Mouse (Mus musculus) right cerebral cortex, postnatal 36 days (tissue): ENCODE results near the gene Slit1.
A peak's percentile ranks its signal among the peaks of the same experiment; 100 is the strongest.

Experiments used
- DNase-seq, 2 experiments: peaks; one replicate each; pipeline ENCODE4 v3.0.0; 2022; ENCODE audit warnings: low spot score in 2 of 2, mixed read lengths in 1 of 2

Gene Slit1

GRCm38 (mm10) chr19:41743396-41743795 is at the start of gene Slit1:
Slit1 (minus strand) TSS chr19:41743665.
- DNase-seq, result peak; percentile 64 to 66

- no peak for DNase-seq
Measured at GRCm38 (mm10) chr19:41792934-41793486, 49.5 kb upstream of the Slit1 start.

GRCm38 (mm10) chr19:41791384-41791783 is 47.9 kb upstream of the Slit1 start:
- no peak for DNase-seq

GRCm38 (mm10) chr19:41789110-41789961 is 45.9 kb upstream of the Slit1 start:
- DNase-seq, result no peak

GRCm38 (mm10) chr19:41786896-41787295 is 43.4 kb upstream of the Slit1 start:
- DNase-seq, result no peak

- DNase-seq, result no peak
Measured at GRCm38 (mm10) chr19:41777514-41777913, 34.0 kb upstream of the Slit1 start.

GRCm38 (mm10) chr19:41768711-41769110 is 25.2 kb upstream of the Slit1 start:
- DNase-seq, result no peak

GRCm38 (mm10) chr19:41766628-41767027 is 23.2 kb upstream of the Slit1 start:
- no peak for DNase-seq

- DNase-seq, result peak; percentile 85
Measured at GRCm38 (mm10) chr19:41763870-41764660, 20.6 kb upstream of the Slit1 start.

- DNase-seq, result no peak
Measured at GRCm38 (mm10) chr19:41761529-41761928, 18.1 kb upstream of the Slit1 start.

- DNase-seq, result no peak
Measured at GRCm38 (mm10) chr19:41759765-41760164, 16.3 kb upstream of the Slit1 start.

- DNase-seq, result peak; percentile 20 to 34
Measured at GRCm38 (mm10) chr19:41759270-41759669, 15.8 kb upstream of the Slit1 start.

GRCm38 (mm10) chr19:41754760-41755159 is 11.3 kb upstream of the Slit1 start:
- no peak for DNase-seq

- no peak for DNase-seq
Measured at GRCm38 (mm10) chr19:41751906-41752305, 8.4 kb upstream of the Slit1 start.

- no peak for DNase-seq
Measured at GRCm38 (mm10) chr19:41747436-41747835, 4.0 kb upstream of the Slit1 start.

GRCm38 (mm10) chr19:41745941-41746557 is 2.6 kb upstream of the Slit1 start:
- DNase-seq, result peak; percentile 41 to 51

GRCm38 (mm10) chr19:41738896-41739295 is 4.6 kb downstream of the Slit1 start:
- no peak for DNase-seq

- no peak for DNase-seq
Measured at GRCm38 (mm10) chr19:41738429-41738805, 5.0 kb downstream of the Slit1 start.

GRCm38 (mm10) chr19:41737657-41738428 is 5.6 kb downstream of the Slit1 start:
- peak in 1 of 2 experiments; percentile 44 for DNase-seq

GRCm38 (mm10) chr19:41734685-41735084 is 8.8 kb downstream of the Slit1 start:
- peak; percentile 47 to 55 for DNase-seq

GRCm38 (mm10) chr19:41725491-41725890 is 18.0 kb downstream of the Slit1 start:
- no peak for DNase-seq
